Mouse (Mus musculus) 416B (cell line): ENCODE data around the gene Naif1.

ENCODE experiments used
- DNase-seq: peaks from one replicate; pipeline ENCODE4 v3.0.0; 2011; ENCODE audit warnings: low read depth

Naif1 gene

GRCm38 (mm10) chr2:32501754-32502324 is 51.6 kb downstream of the Naif1 start:
- no peak for DNase-seq

- peak; percentile 77 for DNase-seq
Measured at GRCm38 (mm10) chr2:32502843-32503242, 52.6 kb downstream of the Naif1 start.

GRCm38 (mm10) chr2:32503588-32503987 is 53.3 kb downstream of the Naif1 start:
- peak; percentile 49 for DNase-seq

- DNase-seq: no peak
Measured at GRCm38 (mm10) chr2:32505536-32505935, 55.3 kb downstream of the Naif1 start.
